Mouse (Mus musculus) CH12.LX (cell line): Measurements from ENCODE around the gene Atg5. TPM values are rescaled to one million over a fixed set of nuclear protein-coding genes. Genes with fewer than 3 reads are reported as not detected.

Source experiments
- DNase-seq: peaks from one replicate; pipeline ENCODE4 v3.0.0-alpha.2; 2013; ENCODE audit errors: extremely low read depth
- H3K27ac ChIP-seq: 2 replicates; pipeline ENCODE4 v1.5.1; 2012; ENCODE audit warnings: low read depth, mild to moderate bottlenecking, control low read depth, moderate library complexity; ENCODE audit not compliant: insufficient read depth
- H3K27me3 ChIP-seq: replicated peaks from 2 replicates; pipeline ENCODE3; 2012; ENCODE audit warnings: inconsistent platforms
- H3K36me3 ChIP-seq, 2 experiments: replicated peaks in 1 of 2; 2 replicates each; pipeline versions ENCODE3 to v1.6.1; 2012; ENCODE audit warnings: inconsistent platforms in 1 of 2, low read length in 1 of 2, mild to moderate bottlenecking in 1 of 2, mixed read lengths in 1 of 2, moderate library complexity in 1 of 2; ENCODE audit not compliant: control insufficient read depth in 1 of 2, insufficient read depth in 1 of 2
- H3K4me1 ChIP-seq, 2 experiments: 2 replicates each; pipeline ENCODE4 v1.6.1; 2012; ENCODE audit warnings: inconsistent platforms in 1 of 2, moderate library complexity in 1 of 2; ENCODE audit not compliant: insufficient read depth in 2 of 2, control insufficient read depth in 1 of 2
- H3K4me2 ChIP-seq: 2 replicates; pipeline ENCODE4 v1.6.1; 2012; ENCODE audit warnings: low read depth, mild to moderate bottlenecking, control low read depth; ENCODE audit not compliant: poor library complexity, insufficient read depth, severe bottlenecking
- H3K4me3 ChIP-seq, 3 experiments: fragments of 150-350 bp in 1 of 3; sonication (generic) in 1 of 3; replicated peaks in 1 of 3; 2 replicates each; pipeline versions ENCODE3 to v1.5.1; 2011 to 2012; ENCODE audit warnings: low read depth in 2 of 3, low read length in 2 of 3, mild to moderate bottlenecking in 2 of 3, moderate library complexity in 2 of 3, control low read depth in 1 of 3, improper control_type of control experiment in 1 of 3, inconsistent platforms in 1 of 3, mixed read lengths in 1 of 3; ENCODE audit not compliant: poor library complexity in 1 of 3
- H3K79me2 ChIP-seq: replicated peaks from 2 replicates; pipeline ENCODE4 v1.6.1; 2012; ENCODE audit warnings: mild to moderate bottlenecking, moderate library complexity; ENCODE audit not compliant: control insufficient read depth, poor library complexity, insufficient read depth, severe bottlenecking; ENCODE audit errors: extremely low read depth
- H3K9ac ChIP-seq: 2 replicates; pipeline ENCODE4 v1.6.1; 2012; ENCODE audit warnings: low read depth, mild to moderate bottlenecking, control low read depth, moderate library complexity; ENCODE audit not compliant: insufficient read depth
- H3K9me3 ChIP-seq: replicated peaks from 2 replicates; pipeline ENCODE3; 2012; ENCODE audit warnings: low read length, inconsistent platforms, mixed read lengths
- BHLHE40 ChIP-seq: IDR thresholded peaks from 2 replicates; pipeline ENCODE4 v1.6.1; 2011; ENCODE audit warnings: mild to moderate bottlenecking, low read depth, low read length, improper control_type of control experiment
- CHD2 ChIP-seq: IDR thresholded peaks from 2 replicates; pipeline ENCODE4 v1.6.1; 2011; ENCODE audit warnings: low read length, improper control_type of control experiment
- CTCF ChIP-seq, 2 experiments: IDR thresholded peaks in 1 of 2; conservative IDR thresholded peaks in 1 of 2; 2 replicates each; pipeline ENCODE4 v1.5.1; 2011 to 2012; ENCODE audit warnings: low read depth in 2 of 2, low read length in 2 of 2, improper control_type of control experiment in 1 of 2, inconsistent platforms in 1 of 2, mild to moderate bottlenecking in 1 of 2, moderate library complexity in 1 of 2
- E2F4 ChIP-seq: IDR thresholded peaks from 2 replicates; pipeline ENCODE4 v1.6.1; 2011; ENCODE audit warnings: low read depth, low read length, improper control_type of control experiment; ENCODE audit not compliant: insufficient replicate concordance
- IRF4 ChIP-seq: IDR thresholded peaks from 2 replicates; pipeline ENCODE4 v1.6.1; 2014; ENCODE audit warnings: low read depth, mild to moderate bottlenecking, inconsistent platforms, low read length, improper control_type of control experiment
- JUND ChIP-seq: conservative IDR thresholded peaks from 2 replicates; pipeline ENCODE4 v1.6.1; 2011; ENCODE audit warnings: low read depth, low read length, improper control_type of control experiment
- MAFK ChIP-seq: IDR thresholded peaks from 2 replicates; pipeline ENCODE4 v1.6.1; 2011; ENCODE audit warnings: low read length, improper control_type of control experiment; ENCODE audit not compliant: insufficient replicate concordance
- MAX ChIP-seq: IDR thresholded peaks from 2 replicates; pipeline ENCODE4 v1.6.1; 2011; ENCODE audit warnings: low read length, improper control_type of control experiment
- MAZ ChIP-seq: IDR thresholded peaks from 2 replicates; pipeline ENCODE4 v1.6.1; 2012; ENCODE audit warnings: low read depth, mild to moderate bottlenecking, inconsistent platforms, low read length, improper control_type of control experiment, moderate library complexity
- MEF2A ChIP-seq: IDR thresholded peaks from 2 replicates; pipeline ENCODE4 v1.6.1; 2014; ENCODE audit warnings: low read depth, mild to moderate bottlenecking, inconsistent platforms, low read length, improper control_type of control experiment, borderline replicate concordance
- RAD21 ChIP-seq: IDR thresholded peaks from 2 replicates; pipeline ENCODE4 v1.6.1; 2011; ENCODE audit warnings: low read depth, mild to moderate bottlenecking, low read length, improper control_type of control experiment, moderate library complexity
- SIN3A ChIP-seq: IDR thresholded peaks from 2 replicates; pipeline ENCODE4 v1.6.1; 2012; ENCODE audit warnings: low read length, improper control_type of control experiment, inconsistent platforms
- SMC3 ChIP-seq: IDR thresholded peaks from 2 replicates; pipeline ENCODE4 v1.6.1; 2011; ENCODE audit warnings: low read depth, low read length, improper control_type of control experiment
- TCF12 ChIP-seq: IDR thresholded peaks from 2 replicates; pipeline ENCODE4 v1.6.1; 2014; ENCODE audit warnings: low read depth, mild to moderate bottlenecking, inconsistent platforms, low read length, improper control_type of control experiment
- UBTF ChIP-seq: IDR thresholded peaks from 2 replicates; pipeline ENCODE4 v1.6.1; 2012; ENCODE audit warnings: low read depth, mild to moderate bottlenecking, inconsistent platforms, low read length, improper control_type of control experiment, moderate library complexity
- USF2 ChIP-seq: conservative IDR thresholded peaks from 2 replicates; pipeline ENCODE4 v1.6.1; 2011; ENCODE audit warnings: low read depth, low read length, improper control_type of control experiment
- ZC3H11A ChIP-seq: IDR thresholded peaks from 2 replicates; pipeline ENCODE4 v1.6.1; 2012; ENCODE audit warnings: low read depth, mild to moderate bottlenecking, inconsistent platforms, low read length, improper control_type of control experiment
- ZNF384 ChIP-seq: IDR thresholded peaks from 2 replicates; pipeline ENCODE4 v1.6.1; 2012; ENCODE audit warnings: low read depth, low read length, improper control_type of control experiment, inconsistent platforms
- dilution Hi-C: fragments of 300-500 bp; cut with MboI; formaldehyde crosslinking; loops from 2 replicates; pipeline ENCODE4 v1.14.3; 2020; ENCODE audit warnings: low sequenced_read_pairs; ENCODE audit not compliant: extremely low pct_unique_long_range_greater_than_20kb, extremely low pct_ligation_motif_present
- in situ Hi-C: fragments of 300-500 bp; cut with MboI; formaldehyde crosslinking; loops from 3 replicates; pipeline ENCODE4 v1.14.3; 2019; ENCODE audit warnings: low sequenced_read_pairs, low pct_ligation_motif_present, low pct_unique_long_range_greater_than_20kb, mixed read lengths
- polyA plus RNA-seq: library from polyadenylated mRNA; unstranded; fragments of >175 nt; gene quantifications from 2 replicates; pipeline ENCODE4 v1.2.1, GENCODE M21; 2012; ENCODE audit warnings: low read depth; ENCODE audit not compliant: insufficient read length
- total RNA-seq, 2 experiments: library from RNA; depleted of rRNA; stranded (reverse); fragments of 300-350 nt in 1 of 2; fragments of >200 nt in 1 of 2; gene quantifications; 2 replicates each; pipeline ENCODE4 v1.2.3; 2012 to 2014

Gene Atg5
- total and polyA plus RNA-seq, 3 experiments = 15.6 to 47.5 (median 34.7) TPM

- H3K9me3 ChIP-seq = no peaks in the 10 kb centered on the region
- H3K27me3 ChIP-seq = no peaks in the 10 kb centered on the region
- TF ChIP-seq MAFK = peak; percentile 71; the same call in 1 of the 2 replicates
- TF ChIP-seq ZNF384 = no peak
- in situ Hi-C loops = loop anchor here (10.0 to 25.0 kb wide), 2 partner anchors 164 to 446 kb away; no protein-coding TSS in a partner anchor
- H3K36me3 ChIP-seq = peaks cover 19 to 67% of the 10 kb centered on the region in 2 experiments
- H3K4me1 ChIP-seq = peaks cover 0 to 13% of the 10 kb centered on the region in 2 experiments; a peak in 2 of 4 replicates
- no peak for DNase-seq
- H3K27ac ChIP-seq = no peak overlapping the region
- H3K4me3 ChIP-seq = no peak overlapping the region
- dilution Hi-C loops = no loop called here
- no peaks in the 10 kb centered on the region; the same call in 1 of the 2 replicates for H3K79me2 ChIP-seq
- H3K4me2 ChIP-seq = no peak overlapping the region
- H3K9ac ChIP-seq = no peak overlapping the region
Measured at GRCm38 (mm10) chr10:44290876-44291275, 22.7 kb downstream of the Atg5 start.

- peaks cover 0 to 13% of the 10 kb centered on the region in 2 experiments; a peak in 2 of 4 replicates for H3K4me1 ChIP-seq
- H3K9me3 ChIP-seq = no peaks in the 10 kb centered on the region
- dilution Hi-C loops = no loop called here
- H3K79me2 ChIP-seq = no peaks in the 10 kb centered on the region; the same call in 1 of the 2 replicates
- H3K36me3 ChIP-seq = peaks cover 12 to 58% of the 10 kb centered on the region in 2 experiments
- no peak overlapping the region for H3K4me2 ChIP-seq
- DNase-seq = peak; percentile 51
- H3K9ac ChIP-seq = no peak overlapping the region
- no peak overlapping the region for H3K27ac ChIP-seq
- in situ Hi-C loops = loop anchor here (10.0 to 25.0 kb wide), 2 partner anchors 163 to 445 kb away; no protein-coding TSS in a partner anchor
- H3K4me3 ChIP-seq = no peak overlapping the region
- TF ChIP-seq RAD21 (peak; percentile 96), UBTF (no peak), ZC3H11A (peak; percentile 74), CTCF (conservative IDR thresholded peaks at IDR 0.05 in 1 of 2, IDR thresholded peaks at IDR 0.05 in 1 of 2; ENCODE audit: low read depth in 2 of 2, low read length in 2 of 2) (peak; percentile 40 to 83; a peak in 3 of 4 replicates), USF2 (no peak), CHD2 (no peak), SMC3 (peak; percentile 91), TCF12 (no peak), JUND (0 out of 2 replicates have a peak, but pooled peaks have one; percentile 14), E2F4 (no peak), MAX (no peak), MAZ (no peak), SIN3A (no peak), BHLHE40 (no peak), IRF4 (peak; percentile 22; the same call in 1 of the 2 replicates), MEF2A (no peak)
- no peaks in the 10 kb centered on the region for H3K27me3 ChIP-seq
Measured at GRCm38 (mm10) chr10:44292205-44292604, 24.0 kb downstream of the Atg5 start.
